Mouse (Mus musculus) kidney, embryonic 15.5 days (tissue): ENCODE data around the gene Hdac5. TPM values are rescaled to one million over a fixed set of nuclear protein-coding genes. Genes with fewer than 3 reads are reported as not detected.

Experiments
- ATAC-seq: fragments of 200-750 bp; cut with Nextera tagmentation; replicated peaks from 2 replicates; pipeline ENCODE4 v1.8.0; 2017; ENCODE audit warnings: moderate TSS enrichment; ENCODE audit not compliant: low FRiP score
- H3K27ac ChIP-seq: fragments of 300-500 bp; sonication (generic); 2 replicates; pipeline ENCODE4 v1.5.1; 2015; ENCODE audit warnings: mild to moderate bottlenecking, inconsistent platforms
- H3K27me3 ChIP-seq: fragments of 300-500 bp; sonication (generic); 2 replicates; pipeline ENCODE4 v1.6.1; 2015; ENCODE audit warnings: inconsistent platforms
- H3K36me3 ChIP-seq: fragments of 300-500 bp; sonication (generic); 2 replicates; pipeline ENCODE4 v1.6.1; 2015; ENCODE audit warnings: inconsistent platforms
- H3K4me1 ChIP-seq: fragments of 300-500 bp; sonication (generic); 2 replicates; pipeline ENCODE4 v1.6.1; 2015; ENCODE audit warnings: inconsistent platforms
- H3K4me2 ChIP-seq: fragments of 300-500 bp; sonication (generic); 2 replicates; pipeline ENCODE4 v1.6.1; 2015; ENCODE audit warnings: moderate library complexity, mild to moderate bottlenecking, inconsistent platforms
- H3K4me3 ChIP-seq: fragments of 300-500 bp; sonication (generic); replicated peaks from 2 replicates; pipeline ENCODE4 v1.5.1; 2015; ENCODE audit warnings: mild to moderate bottlenecking, inconsistent platforms
- H3K9ac ChIP-seq: fragments of 300-500 bp; sonication (generic); 2 replicates; pipeline ENCODE4 v1.6.1; 2015; ENCODE audit warnings: mild to moderate bottlenecking, inconsistent platforms
- H3K9me3 ChIP-seq: fragments of 300-500 bp; sonication (generic); replicated peaks from 2 replicates; pipeline ENCODE4 v1.6.1; 2016; ENCODE audit warnings: inconsistent platforms
- WGBS: fragments of 180-500 bp; shearing (Covaris S2); methylation state at CpG from one replicate; pipeline ENCODE4 v1.1.7; 2015; ENCODE audit warnings: mixed read lengths; 5-methylcytosine and 5-hydroxymethylcytosine counted together
- polyA plus RNA-seq: library from polyadenylated mRNA; unstranded; fragments of >200 nt; fragmentation: Nextera tagmentation; extraction: Ambion mirVana; gene quantifications from 2 replicates; pipeline ENCODE4 v1.2.1, GENCODE M21; 2015

Hdac5 gene
- polyA plus RNA-seq, 1 experiment from 2014 or later: 48.4 TPM

GRCm38 (mm10) chr11:102257514-102257913 lies 27.5 kb upstream of the Hdac5 start:
- Histone ChIP-seq H3K9ac (no peak overlapping the region), H3K4me2 (no peak overlapping the region), H3K4me3 (no peak overlapping the region), H3K9me3 (no peaks in the 10 kb centered on the region), H3K4me1 (peaks cover 14% of the 10 kb centered on the region), H3K27me3 (no peaks in the 10 kb centered on the region), H3K27ac (no peak overlapping the region), H3K36me3 (peaks cover 58% of the 10 kb centered on the region)
- ATAC-seq: no peak
- WGBS: 43% methylated on average over 9 of the region's 9 CpGs

GRCm38 (mm10) chr11:102249351-102250090 lies 19.6 kb upstream of the Hdac5 start:
- peak overlapping the region; percentile 83 for H3K4me3 ChIP-seq
- H3K36me3 ChIP-seq: peaks cover 16% of the 10 kb centered on the region
- ATAC-seq: no peak
- H3K4me2 ChIP-seq: peak overlapping the region; percentile 93
- H3K9ac ChIP-seq: peak overlapping the region; percentile 76
- H3K27me3 ChIP-seq: no peaks in the 10 kb centered on the region; the same call in 1 of the 2 replicates
- no peaks in the 10 kb centered on the region for H3K9me3 ChIP-seq
- H3K4me1 ChIP-seq: peaks cover 23% of the 10 kb centered on the region
- 7% methylated on average over 9 of the region's 9 CpGs for WGBS
- peak overlapping the region; percentile 78 for H3K27ac ChIP-seq

GRCm38 (mm10) chr11:102248630-102249230 lies 18.8 kb upstream of the Hdac5 start, which contains the start of gene BC030867:
BC030867 (plus strand) TSS chr11:102248882.
- peak; percentile 64 for ATAC-seq
- under 1% methylated on average over 41 of the region's 41 CpGs for WGBS
- H3K27ac ChIP-seq: peak within 1 kb of the TSS; percentile 78
- peaks cover 11% of the 10 kb centered on the region for H3K36me3 ChIP-seq
- H3K4me3 ChIP-seq: peak within 1 kb of the TSS; percentile 83
- peak within 1 kb of the TSS; percentile 93 for H3K4me2 ChIP-seq
- H3K9ac ChIP-seq: peak within 1 kb of the TSS; percentile 76
- H3K9me3 ChIP-seq: no peaks in the 10 kb centered on the region
- peaks cover 24% of the 10 kb centered on the region for H3K4me1 ChIP-seq
- H3K27me3 ChIP-seq: no peaks in the 10 kb centered on the region; the same call in 1 of the 2 replicates

- no peaks in the 10 kb centered on the region for H3K9me3 ChIP-seq
- 88% methylated on average over 4 of the region's 4 CpGs for WGBS
- H3K27me3 ChIP-seq: no peaks in the 10 kb centered on the region; the same call in 1 of the 2 replicates
- no peak overlapping the region for H3K4me2 ChIP-seq
- H3K9ac ChIP-seq: no peak overlapping the region
- H3K4me1 ChIP-seq: peaks cover 24% of the 10 kb centered on the region
- no peak overlapping the region for H3K4me3 ChIP-seq
- ATAC-seq: no peak
- peaks cover 11% of the 10 kb centered on the region for H3K36me3 ChIP-seq
- no peak overlapping the region for H3K27ac ChIP-seq
These were observed 16.9 kb upstream of the Hdac5 start for GRCm38 (mm10) chr11:102246871-102247270.

- no peak overlapping the region for H3K9ac ChIP-seq
- ATAC-seq: no peak
- 77% methylated on average over 6 of the region's 6 CpGs for WGBS
- no peak overlapping the region for H3K4me2 ChIP-seq
- H3K4me3 ChIP-seq: no peak overlapping the region
- no peaks in the 10 kb centered on the region for H3K9me3 ChIP-seq
- no peak overlapping the region for H3K27ac ChIP-seq
- peaks cover 6% of the 10 kb centered on the region for H3K36me3 ChIP-seq
- H3K27me3 ChIP-seq: no peaks in the 10 kb centered on the region; the same call in 1 of the 2 replicates
- peaks cover 24% of the 10 kb centered on the region for H3K4me1 ChIP-seq
These were observed 16.3 kb upstream of the Hdac5 start for GRCm38 (mm10) chr11:102246273-102246635.

- WGBS: 59% methylated on average over 14 of the region's 14 CpGs
- Histone ChIP-seq H3K4me2 (peak overlapping the region; percentile 76), H3K27me3 (no peaks in the 10 kb centered on the region; the same call in 1 of the 2 replicates), H3K36me3 (peaks cover under 1% of the 10 kb centered on the region), H3K9ac (no peak overlapping the region), H3K4me3 (peak overlapping the region; percentile 40), H3K4me1 (peaks cover 24% of the 10 kb centered on the region), H3K27ac (0 out of 2 replicates have a peak overlapping the region, but pooled peaks have one; percentile 11), H3K9me3 (no peaks in the 10 kb centered on the region)
- ATAC-seq: no peak
These were observed 15.8 kb upstream of the Hdac5 start for GRCm38 (mm10) chr11:102245581-102246272.

GRCm38 (mm10) chr11:102244926-102245449 lies 15.0 kb upstream of the Hdac5 start:
- no peaks in the 10 kb centered on the region; the same call in 1 of the 2 replicates for H3K27me3 ChIP-seq
- H3K36me3 ChIP-seq: no peaks in the 10 kb centered on the region
- H3K9ac ChIP-seq: peak overlapping the region; percentile 45
- H3K4me1 ChIP-seq: peaks cover 23% of the 10 kb centered on the region
- peak overlapping the region; percentile 76 for H3K4me2 ChIP-seq
- no peaks in the 10 kb centered on the region for H3K9me3 ChIP-seq
- peak overlapping the region; percentile 40 for H3K4me3 ChIP-seq
- peak; percentile 44; the same call in 1 of the 2 replicates for ATAC-seq
- 0 out of 2 replicates have a peak overlapping the region, but pooled peaks have one; percentile 11 for H3K27ac ChIP-seq
- WGBS: under 1% methylated on average over 32 of the region's 32 CpGs

- peaks cover 12% of the 10 kb centered on the region for H3K4me1 ChIP-seq
- H3K9ac ChIP-seq: no peak overlapping the region
- no peak overlapping the region for H3K4me3 ChIP-seq
- no peak overlapping the region for H3K27ac ChIP-seq
- H3K9me3 ChIP-seq: no peaks in the 10 kb centered on the region
- WGBS: 60% methylated on average over 5 of the region's 5 CpGs
- no peaks in the 10 kb centered on the region for H3K36me3 ChIP-seq
- no peaks in the 10 kb centered on the region; the same call in 1 of the 2 replicates for H3K27me3 ChIP-seq
- no peak for ATAC-seq
- no peak overlapping the region for H3K4me2 ChIP-seq
These were observed 11.9 kb upstream of the Hdac5 start for GRCm38 (mm10) chr11:102241874-102242273.

GRCm38 (mm10) chr11:102241246-102241645 lies 11.3 kb upstream of the Hdac5 start:
- H3K36me3 ChIP-seq: no peaks in the 10 kb centered on the region
- peaks cover 12% of the 10 kb centered on the region for H3K4me1 ChIP-seq
- no peak overlapping the region for H3K4me3 ChIP-seq
- ATAC-seq: no peak
- H3K9me3 ChIP-seq: no peaks in the 10 kb centered on the region
- no peak overlapping the region for H3K4me2 ChIP-seq
- no peak overlapping the region for H3K27ac ChIP-seq
- H3K9ac ChIP-seq: no peak overlapping the region
- no peaks in the 10 kb centered on the region; the same call in 1 of the 2 replicates for H3K27me3 ChIP-seq
- 84% methylated on average over 5 of the region's 5 CpGs for WGBS

- no peak overlapping the region for H3K27ac ChIP-seq
- H3K4me3 ChIP-seq: no peak overlapping the region
- no peaks in the 10 kb centered on the region; the same call in 1 of the 2 replicates for H3K27me3 ChIP-seq
- H3K9ac ChIP-seq: no peak overlapping the region
- H3K9me3 ChIP-seq: no peaks in the 10 kb centered on the region
- peaks cover 12% of the 10 kb centered on the region for H3K4me1 ChIP-seq
- ATAC-seq: no peak
- 87% methylated on average over 6 of the region's 6 CpGs for WGBS
- no peaks in the 10 kb centered on the region for H3K36me3 ChIP-seq
- H3K4me2 ChIP-seq: no peak overlapping the region
These were observed 10.7 kb upstream of the Hdac5 start for GRCm38 (mm10) chr11:102240636-102241035.

GRCm38 (mm10) chr11:102236022-102236421 lies 6.1 kb upstream of the Hdac5 start:
- Histone ChIP-seq H3K9ac (no peak overlapping the region), H3K9me3 (no peaks in the 10 kb centered on the region), H3K4me3 (no peak overlapping the region), H3K4me1 (no peaks in the 10 kb centered on the region), H3K4me2 (no peak overlapping the region), H3K27me3 (no peaks in the 10 kb centered on the region), H3K27ac (no peak overlapping the region), H3K36me3 (no peaks in the 10 kb centered on the region)
- 66% methylated on average over 2 of the region's 2 CpGs for WGBS
- no peak for ATAC-seq
